Mouse (Mus musculus) gastrocnemius, adult 18-20 months (tissue): ENCODE data around the gene Ttf2. TPM values are rescaled to one million over a fixed set of nuclear protein-coding genes. Genes with fewer than 3 reads are reported as not detected.

Experiments
- DNase-seq: peaks from one replicate; pipeline ENCODE4 v3.0.0; 2021; ENCODE audit warnings: low spot score
- long read RNA-seq, 2 experiments: library from polyadenylated mRNA; stranded (forward); transcript quantifications; one replicate each; pipeline ENCODE4 v2.0.0; 2021
- total RNA-seq, 2 experiments: library from RNA; stranded (reverse); gene quantifications; 2 replicates each; pipeline ENCODE4 v1.2.3; 2021

The Ttf2 gene
- 1 to 10 TPM; 2.8 to 3.2 TPM for total RNA-seq
- long read RNA-seq, experiment 1, full-length matches to known transcripts = 7 of 10 reads
- long read RNA-seq, experiment 1, partial matches to known transcripts = 2 of 10 reads
- long read RNA-seq, experiment 1, other reads (novel, unspliced or antisense) = 1 of 10 reads
- long read RNA-seq, experiment 2, full-length matches to known transcripts = 2 of 4 reads
- long read RNA-seq, experiment 2, partial matches to known transcripts = 1 of 4 reads
- long read RNA-seq, experiment 2, other reads (novel, unspliced or antisense) = 1 of 4 reads

GRCm38 (mm10) chr3:100969176-100969917 lies at the start of gene Ttf2:
Gene Ttf2, minus strand, starts transcription at chr3:100969663.
- DNase-seq = peak; percentile 96

GRCm38 (mm10) chr3:101018494-101018893 lies 49.0 kb upstream of the Ttf2 start:
- no peak for DNase-seq

- DNase-seq = no peak
These were observed 46.6 kb upstream of the Ttf2 start for GRCm38 (mm10) chr3:101016050-101016449.

GRCm38 (mm10) chr3:101015254-101015653 lies 45.8 kb upstream of the Ttf2 start:
- no peak for DNase-seq

- DNase-seq = no peak
These were observed 44.1 kb upstream of the Ttf2 start for GRCm38 (mm10) chr3:101013536-101013935.

GRCm38 (mm10) chr3:101013005-101013404 lies 43.5 kb upstream of the Ttf2 start:
- DNase-seq = no peak

- no peak for DNase-seq
These were observed 43.1 kb upstream of the Ttf2 start for GRCm38 (mm10) chr3:101012597-101012996.

GRCm38 (mm10) chr3:101012131-101012571 lies 42.7 kb upstream of the Ttf2 start:
- no peak for DNase-seq

- DNase-seq = no peak
These were observed 41.7 kb upstream of the Ttf2 start for GRCm38 (mm10) chr3:101011203-101011600.

GRCm38 (mm10) chr3:101010589-101011202 lies 41.2 kb upstream of the Ttf2 start:
- no peak for DNase-seq

- no peak for DNase-seq
These were observed 37.8 kb upstream of the Ttf2 start for GRCm38 (mm10) chr3:101007112-101007782.

GRCm38 (mm10) chr3:101005392-101005791 lies 35.9 kb upstream of the Ttf2 start:
- no peak for DNase-seq

GRCm38 (mm10) chr3:101003575-101004356 lies 34.3 kb upstream of the Ttf2 start:
- DNase-seq = no peak

- no peak for DNase-seq
These were observed 30.3 kb upstream of the Ttf2 start for GRCm38 (mm10) chr3:100999732-101000131.

- peak; percentile 77 for DNase-seq
These were observed 29.5 kb upstream of the Ttf2 start for GRCm38 (mm10) chr3:100998904-100999340.

- DNase-seq = peak; percentile 4
These were observed 28.5 kb upstream of the Ttf2 start for GRCm38 (mm10) chr3:100997785-100998570.

GRCm38 (mm10) chr3:100994252-100994651 lies 24.8 kb upstream of the Ttf2 start:
- no peak for DNase-seq

GRCm38 (mm10) chr3:100993718-100994117 lies 24.3 kb upstream of the Ttf2 start:
- DNase-seq = no peak

- DNase-seq = no peak
These were observed 23.7 kb upstream of the Ttf2 start for GRCm38 (mm10) chr3:100993158-100993557.

GRCm38 (mm10) chr3:100990231-100990630 lies 20.8 kb upstream of the Ttf2 start:
- DNase-seq = no peak
